Mouse (Mus musculus) kidney, postnatal 25 days (tissue): ENCODE data around the gene Rlbp1.

Experiments
- DNase-seq, 2 experiments: peaks; one replicate each; pipeline ENCODE4 v3.0.0; 2021; ENCODE audit warnings: mixed read lengths in 2 of 2

The Rlbp1 gene

GRCm38 (mm10) chr7:79375594-79375993 lies 11.3 kb downstream of the Rlbp1 start:
- no peak for DNase-seq

- no peak for DNase-seq
These were observed 12.8 kb downstream of the Rlbp1 start for GRCm38 (mm10) chr7:79374017-79374416.

GRCm38 (mm10) chr7:79371321-79371879 lies 15.4 kb downstream of the Rlbp1 start:
- peak; percentile 67 to 77 for DNase-seq

- no peak for DNase-seq
These were observed 17.4 kb downstream of the Rlbp1 start for GRCm38 (mm10) chr7:79369416-79369815.

- no peak for DNase-seq
These were observed 18.2 kb downstream of the Rlbp1 start for GRCm38 (mm10) chr7:79368664-79369063.

GRCm38 (mm10) chr7:79363370-79364043 lies 23.3 kb downstream of the Rlbp1 start:
- DNase-seq, result peak; percentile 58 to 68

- DNase-seq, result no peak
These were observed 24.0 kb downstream of the Rlbp1 start for GRCm38 (mm10) chr7:79362830-79363229.

GRCm38 (mm10) chr7:79362208-79362607 lies 24.6 kb downstream of the Rlbp1 start:
- peak in 1 of 2 experiments; percentile 45 for DNase-seq

- DNase-seq, result no peak
These were observed 26.8 kb downstream of the Rlbp1 start for GRCm38 (mm10) chr7:79360056-79360455.

- DNase-seq, result no peak
These were observed 27.7 kb downstream of the Rlbp1 start for GRCm38 (mm10) chr7:79359183-79359435.

- no peak for DNase-seq
These were observed 28.3 kb downstream of the Rlbp1 start for GRCm38 (mm10) chr7:79358350-79359182.

GRCm38 (mm10) chr7:79349738-79350386 lies 37.0 kb downstream of the Rlbp1 start:
- DNase-seq, result peak; percentile 65 to 87

- no peak for DNase-seq
These were observed 38.0 kb downstream of the Rlbp1 start for GRCm38 (mm10) chr7:79348816-79349215.

- no peak for DNase-seq
These were observed 39.6 kb downstream of the Rlbp1 start for GRCm38 (mm10) chr7:79347108-79347813.

GRCm38 (mm10) chr7:79346555-79347075 lies 40.2 kb downstream of the Rlbp1 start:
- no peak for DNase-seq

GRCm38 (mm10) chr7:79345902-79346301 lies 40.9 kb downstream of the Rlbp1 start:
- DNase-seq, result peak; percentile 54 to 84

- no peak for DNase-seq
These were observed 50.4 kb downstream of the Rlbp1 start for GRCm38 (mm10) chr7:79336362-79336910.

GRCm38 (mm10) chr7:79333419-79333818 lies 53.4 kb downstream of the Rlbp1 start:
- DNase-seq, result no peak

GRCm38 (mm10) chr7:79331197-79331596 lies 55.7 kb downstream of the Rlbp1 start:
- DNase-seq, result no peak

GRCm38 (mm10) chr7:79328769-79329168 lies 58.1 kb downstream of the Rlbp1 start:
- peak; percentile 27 to 50 for DNase-seq
